Mouse (Mus musculus) forebrain, embryonic 15.5 days (tissue): ENCODE measurements around the gene Phb. TPM values are rescaled to one million over a fixed set of nuclear protein-coding genes. Genes with fewer than 3 reads are reported as not detected.

Experiments used
- ATAC-seq: fragments of 200-750 bp; cut with Nextera tagmentation; replicated peaks from 2 replicates; pipeline ENCODE4 v1.8.0; 2017; ENCODE audit warnings: mild to moderate bottlenecking, moderate TSS enrichment, moderate library complexity
- H3K27ac ChIP-seq: fragments of 300-500 bp; sonication (generic); replicated peaks from 2 replicates; pipeline ENCODE4 v1.5.1; 2015; ENCODE audit warnings: mild to moderate bottlenecking, inconsistent platforms
- H3K27me3 ChIP-seq: fragments of 300-500 bp; sonication (generic); 2 replicates; pipeline ENCODE4 v1.6.1; 2015; ENCODE audit warnings: inconsistent platforms
- H3K36me3 ChIP-seq: fragments of 300-500 bp; sonication (generic); 2 replicates; pipeline ENCODE4 v1.6.1; 2015; ENCODE audit warnings: mild to moderate bottlenecking, inconsistent platforms
- H3K4me1 ChIP-seq: fragments of 300-500 bp; sonication (generic); 2 replicates; pipeline ENCODE4 v1.6.1; 2015; ENCODE audit warnings: inconsistent platforms
- H3K4me2 ChIP-seq: fragments of 300-500 bp; sonication (generic); replicated peaks from 2 replicates; pipeline ENCODE4 v1.6.1; 2015; ENCODE audit warnings: mild to moderate bottlenecking, inconsistent platforms
- H3K4me3 ChIP-seq: fragments of 300-500 bp; sonication (generic); 2 replicates; pipeline ENCODE4 v1.5.1; 2015; ENCODE audit warnings: mild to moderate bottlenecking, inconsistent platforms
- H3K9ac ChIP-seq: fragments of 300-500 bp; sonication (generic); replicated peaks from 2 replicates; pipeline ENCODE4 v1.6.1; 2015; ENCODE audit warnings: mild to moderate bottlenecking, inconsistent platforms
- H3K9me3 ChIP-seq: fragments of 300-500 bp; sonication (generic); 2 replicates; pipeline ENCODE4 v1.6.1; 2016; ENCODE audit warnings: inconsistent platforms
- WGBS: fragments of 180-500 bp; shearing (Covaris S2); methylation state at CpG from one replicate; pipeline ENCODE4 v1.1.7; 2015; ENCODE audit warnings: mixed read lengths; 5-methylcytosine and 5-hydroxymethylcytosine counted together
- polyA plus RNA-seq: library from polyadenylated mRNA; unstranded; fragments of >200 nt; fragmentation: Nextera tagmentation; extraction: Ambion mirVana; gene quantifications from 2 replicates; pipeline ENCODE4 v1.2.1, GENCODE M21; 2015

Phb gene
- polyA plus RNA-seq, 1 experiment from 2014 or later, result 192 TPM

DNA sequence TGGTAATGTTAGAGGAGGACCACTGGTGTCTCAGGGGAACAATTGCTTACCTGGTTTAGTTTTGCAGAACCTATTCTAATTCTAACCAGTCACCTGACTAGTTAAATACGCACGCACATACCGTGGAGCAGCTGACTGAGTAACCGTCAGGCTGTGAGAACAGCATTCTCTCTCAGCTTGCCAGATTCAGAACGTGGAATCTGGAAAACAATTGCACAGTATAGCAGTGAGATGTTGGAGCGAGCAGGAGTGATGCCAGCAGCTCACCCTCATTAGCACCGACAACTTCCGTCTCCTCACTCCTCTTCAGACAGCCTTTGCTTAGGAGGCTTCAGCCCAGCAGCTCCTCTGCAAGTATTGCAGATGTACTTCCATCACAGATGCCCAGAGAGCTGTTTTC is 49.4 kb downstream of the Phb start:
- WGBS, result 44% methylated on average over 8 of the region's 8 CpGs

DNA sequence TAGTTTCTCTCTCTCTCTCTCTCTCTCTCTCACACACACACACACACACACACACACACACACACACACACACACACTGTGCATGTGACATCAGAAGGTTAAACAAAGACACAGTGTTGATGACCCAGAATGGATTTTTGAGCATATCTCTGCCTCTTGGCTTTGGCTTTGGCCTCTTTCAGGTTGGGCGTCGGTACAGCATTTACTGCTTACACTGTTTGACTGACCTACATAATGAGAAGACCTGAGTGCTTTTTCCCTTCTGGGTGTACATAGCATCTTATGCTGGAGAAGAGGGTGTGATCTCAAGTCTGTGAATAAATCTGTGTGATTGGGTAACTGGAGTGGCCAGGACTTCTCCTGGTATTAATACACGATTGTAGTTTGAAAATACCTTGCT is 52.6 kb downstream of the Phb start:
- peaks cover 19% of the 10 kb centered on the region for H3K4me1 ChIP-seq
- no peak for ATAC-seq
- H3K27me3 ChIP-seq, result no peaks in the 10 kb centered on the region
- H3K4me2 ChIP-seq, result no peak overlapping the region
- no peak overlapping the region for H3K27ac ChIP-seq
- WGBS, result 97% methylated on average over 3 of the region's 3 CpGs
- H3K4me3 ChIP-seq, result no peak overlapping the region
- H3K9ac ChIP-seq, result no peak overlapping the region
- H3K9me3 ChIP-seq, result no peaks in the 10 kb centered on the region
- H3K36me3 ChIP-seq, result no peaks in the 10 kb centered on the region

More for the DNA sequence above, 49.4 kb downstream of the Phb start:
- Histone ChIP-seq H3K9ac (no peak overlapping the region), H3K27ac (no peak overlapping the region), H3K27me3 (no peaks in the 10 kb centered on the region), H3K4me2 (peak overlapping the region; percentile 1; the same call in 1 of the 2 replicates), H3K4me1 (peaks cover 26% of the 10 kb centered on the region), H3K9me3 (no peaks in the 10 kb centered on the region), H3K4me3 (no peak overlapping the region), H3K36me3 (no peaks in the 10 kb centered on the region)
- no peak for ATAC-seq

GRCm38 (mm10) chr11:95723287-95723686 is 56.5 kb downstream of the Phb start, which contains the start of gene B130006D01Rik:
Gene B130006D01Rik (plus strand): TSS chr11:95723587.
- H3K4me2 ChIP-seq, result no peak within 1 kb of the TSS
- H3K4me3 ChIP-seq, result no peak within 1 kb of the TSS
- no peaks in the 10 kb centered on the region for H3K9me3 ChIP-seq
- no peak within 1 kb of the TSS for H3K27ac ChIP-seq
- H3K4me1 ChIP-seq, result no peaks in the 10 kb centered on the region
- H3K9ac ChIP-seq, result no peak within 1 kb of the TSS
- no peak for ATAC-seq
- H3K27me3 ChIP-seq, result no peaks in the 10 kb centered on the region
- 95% methylated on average over 5 of the region's 5 CpGs for WGBS
- no peaks in the 10 kb centered on the region for H3K36me3 ChIP-seq

DNA sequence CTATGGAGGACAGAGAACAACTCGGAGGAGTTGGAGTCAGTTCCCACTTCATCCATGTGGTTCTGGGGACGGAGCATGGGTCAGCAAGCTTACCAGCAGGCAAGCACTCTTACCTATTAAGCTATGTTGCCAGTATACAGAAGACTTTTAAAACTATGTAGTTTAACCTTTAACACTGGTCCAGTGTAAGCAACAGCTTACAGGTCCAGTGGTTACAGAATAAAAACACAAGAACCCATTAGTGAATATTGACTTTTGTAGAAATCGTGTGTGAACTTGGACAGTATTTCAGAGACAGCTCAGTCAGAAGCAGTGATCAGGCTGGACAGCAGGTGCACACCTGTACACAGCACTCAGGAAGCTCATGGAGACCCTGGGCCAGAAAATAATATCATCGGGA is 57.7 kb downstream of the Phb start:
- WGBS, result 95% methylated on average over 4 of the region's 4 CpGs
- Histone ChIP-seq H3K9me3 (no peaks in the 10 kb centered on the region), H3K4me2 (no peak overlapping the region), H3K27me3 (no peaks in the 10 kb centered on the region), H3K4me1 (no peaks in the 10 kb centered on the region), H3K36me3 (no peaks in the 10 kb centered on the region), H3K27ac (no peak overlapping the region), H3K4me3 (no peak overlapping the region), H3K9ac (no peak overlapping the region)
- ATAC-seq, result no peak

DNA sequence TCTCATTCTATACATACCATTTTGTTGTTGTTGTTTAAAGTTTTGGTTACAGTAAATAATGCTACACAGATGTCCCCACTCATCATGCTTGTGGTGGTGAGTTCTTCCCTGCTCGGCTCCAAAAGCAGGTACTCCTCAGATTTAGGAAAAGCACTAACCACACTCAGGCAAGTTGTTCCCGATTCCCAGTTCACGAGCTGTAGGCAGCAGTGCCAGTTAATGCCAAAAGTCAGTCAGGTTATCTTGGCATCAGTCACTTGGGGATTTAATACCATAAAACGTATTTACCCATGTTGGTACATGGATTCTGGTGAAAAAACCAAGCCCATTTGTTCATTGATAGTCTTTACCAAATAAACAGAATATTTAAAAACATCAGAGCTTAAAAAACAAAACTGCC is 59.4 kb downstream of the Phb start:
- Histone ChIP-seq H3K4me1 (no peaks in the 10 kb centered on the region), H3K36me3 (no peaks in the 10 kb centered on the region), H3K27ac (no peak overlapping the region), H3K9me3 (no peaks in the 10 kb centered on the region), H3K9ac (no peak overlapping the region), H3K4me2 (no peak overlapping the region), H3K27me3 (no peaks in the 10 kb centered on the region), H3K4me3 (no peak overlapping the region)
- no peak for ATAC-seq
- WGBS, result 81% methylated on average over 4 of the region's 4 CpGs

DNA sequence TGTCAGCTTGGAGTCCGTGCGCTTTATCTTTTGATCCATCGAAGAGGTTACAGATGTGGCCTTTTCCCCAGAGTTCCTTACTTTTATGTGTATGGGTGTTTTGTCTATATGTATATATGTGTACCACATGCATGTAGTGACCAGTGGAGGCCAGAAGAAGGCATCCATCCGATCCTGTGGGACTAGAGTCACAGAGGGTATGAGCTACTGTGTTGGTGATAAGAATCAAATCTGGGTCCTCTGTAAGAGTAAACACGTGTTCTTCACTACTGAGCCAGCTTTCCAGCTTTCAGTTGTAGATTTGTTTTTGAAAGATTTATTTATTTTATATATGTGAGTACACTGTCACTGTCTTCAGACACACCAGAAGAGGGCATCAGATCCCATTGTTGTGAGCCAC is 61.2 kb downstream of the Phb start:
- no peaks in the 10 kb centered on the region for H3K9me3 ChIP-seq
- no peak overlapping the region for H3K4me2 ChIP-seq
- no peak for ATAC-seq
- H3K9ac ChIP-seq, result no peak overlapping the region
- no peak overlapping the region for H3K4me3 ChIP-seq
- H3K36me3 ChIP-seq, result no peaks in the 10 kb centered on the region
- no peaks in the 10 kb centered on the region for H3K27me3 ChIP-seq
- H3K4me1 ChIP-seq, result no peaks in the 10 kb centered on the region
- H3K27ac ChIP-seq, result no peak overlapping the region
- 93% methylated on average over 5 of the region's 5 CpGs for WGBS

- no peaks in the 10 kb centered on the region for H3K9me3 ChIP-seq
- WGBS, result 87% methylated on average over 12 of the region's 12 CpGs
- ATAC-seq, result no peak
Measured at GRCm38 (mm10) chr11:95728916-95729907, 62.5 kb downstream of the Phb start.

More at GRCm38 (mm10) chr11:95728916-95729907, 62.5 kb downstream of the Phb start:
- no peaks in the 10 kb centered on the region for H3K36me3 ChIP-seq
- no peak overlapping the region for H3K27ac ChIP-seq
- H3K4me2 ChIP-seq, result no peak overlapping the region
- no peak overlapping the region for H3K4me3 ChIP-seq
- H3K27me3 ChIP-seq, result no peaks in the 10 kb centered on the region
- no peak overlapping the region for H3K9ac ChIP-seq
- no peaks in the 10 kb centered on the region for H3K4me1 ChIP-seq

Other genes with a start within 250 kb of the Phb start
- gene Nxph3, start 152.4 kb upstream of the Phb start, polyA plus RNA-seq, result 6.3 and 6.9 TPM in 2 replicates
- gene Ngfr, start 79.2 kb upstream of the Phb start, polyA plus RNA-seq, result 6.1 and 7.9 TPM in 2 replicates
- 32.5 and 35.4 TPM in 2 replicates for gene Zfp652, start 45.7 kb downstream of the Phb start, polyA plus RNA-seq
- gene B130006D01Rik, start 56.6 kb downstream of the Phb start, polyA plus RNA-seq, result 1.4 and 1.9 TPM in 2 replicates
- 0.23 TPM in 1 of 2 replicates, not detected in the other for gene Phospho1, start 157.5 kb downstream of the Phb start, polyA plus RNA-seq
- gene Gngt2, start 170.3 kb downstream of the Phb start, polyA plus RNA-seq, result 2.5 and 2.6 TPM in 2 replicates
- 1.7 and 2.0 TPM in 2 replicates for gene Abi3, start 175.5 kb downstream of the Phb start, polyA plus RNA-seq
- gene B4galnt2, start 247.9 kb downstream of the Phb start, polyA plus RNA-seq, result not detected in 2 replicates